Mouse (Mus musculus): ENCODE results near the gene Rab5b.
"Not testable (repeated sequence)": the region's sequence is repeated elsewhere in the genome, so short reads cannot be mapped to it uniquely, and the experiment has no call there.

Gene Rab5b

GRCm38 (mm10) chr10:128695992-128696807 lies at the start of gene Rab5b:
Gene Rab5b, minus strand, starts transcription at chr10:128696264.
- DNase-seq (ENCODE audit: low read depth, low spot score), result peak; percentile 97

GRCm38 (mm10) chr10:128744680-128745601 lies 48.9 kb upstream of the Rab5b start, which contains the start of gene Dgka:
Gene Dgka, minus strand, starts transcription at chr10:128744855.
- no peak for DNase-seq (ENCODE audit: low read depth, low spot score)

- no peak for DNase-seq (ENCODE audit: low read depth, low spot score)
Observed at GRCm38 (mm10) chr10:128744211-128744610, 48.1 kb upstream of the Rab5b start.

GRCm38 (mm10) chr10:128743791-128744191 lies 47.7 kb upstream of the Rab5b start:
- DNase-seq (ENCODE audit: low read depth, low spot score), result no peak

DNA sequence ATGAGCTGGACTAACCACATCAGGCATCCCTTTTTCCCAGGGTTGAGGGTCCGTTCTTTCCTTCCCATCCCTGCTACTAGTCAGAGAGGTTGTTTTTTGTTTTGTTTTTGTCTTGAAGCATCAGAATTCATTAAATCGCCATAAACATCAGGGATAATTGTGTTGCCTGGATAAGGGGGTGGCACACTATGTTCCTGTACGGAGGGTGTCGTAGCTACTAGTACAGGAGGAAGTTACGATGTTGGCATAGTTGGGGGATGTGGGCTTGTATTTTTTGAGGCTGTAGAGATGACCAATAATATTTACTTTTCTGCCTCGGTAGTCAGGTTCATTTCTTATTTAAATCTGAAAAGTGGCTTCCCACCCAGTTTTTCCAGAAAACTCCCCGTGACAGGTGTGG lies 47.2 kb upstream of the Rab5b start:
- DNase-seq (ENCODE audit: low read depth, low spot score), result no peak

GRCm38 (mm10) chr10:128742616-128743015 lies 46.6 kb upstream of the Rab5b start:
- DNase-seq (ENCODE audit: low read depth, low spot score), result no peak

DNA sequence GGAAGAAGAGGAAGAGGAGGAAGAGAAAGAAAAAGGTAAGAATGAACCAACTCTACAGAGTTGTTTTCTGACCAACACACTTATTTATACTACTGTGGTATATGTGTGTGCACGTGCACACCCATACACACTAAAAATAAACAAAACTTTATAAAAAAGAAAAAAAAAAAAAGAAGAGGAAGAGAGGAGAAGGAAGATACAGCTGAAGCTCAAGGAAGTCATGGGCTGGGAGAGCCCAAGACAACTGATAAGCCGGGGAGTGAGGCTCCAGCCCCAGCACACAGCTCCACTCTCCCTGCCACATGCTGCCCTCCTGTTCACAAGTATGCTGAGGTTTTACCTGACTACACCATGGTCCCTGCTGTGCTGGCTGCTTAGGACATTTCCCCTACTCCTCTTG lies 44.2 kb upstream of the Rab5b start:
- DNase-seq (ENCODE audit: low read depth, low spot score), result no peak

- no peak for DNase-seq (ENCODE audit: low read depth, low spot score)
Observed at GRCm38 (mm10) chr10:128737435-128737834, 41.4 kb upstream of the Rab5b start.

DNA sequence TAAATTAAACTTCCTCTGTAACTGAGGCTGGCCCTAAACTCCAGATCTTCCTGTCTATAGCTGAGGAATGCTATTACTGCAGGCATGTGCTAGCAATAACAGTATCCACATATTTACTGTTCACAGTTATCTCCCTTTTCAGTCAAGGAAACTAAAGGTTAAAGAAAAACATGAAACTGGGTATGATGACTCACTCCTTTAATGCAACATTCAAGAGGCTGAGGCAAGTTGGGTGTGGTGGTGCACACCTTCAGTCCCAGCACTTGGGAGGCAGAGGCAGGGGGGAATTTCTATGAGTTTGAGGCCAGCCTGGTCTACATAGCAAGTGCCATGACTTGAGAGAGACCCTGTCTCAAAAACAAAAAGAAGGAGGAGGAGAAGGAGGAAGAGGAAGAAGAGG lies 35.9 kb upstream of the Rab5b start:
- DNase-seq (ENCODE audit: low read depth, low spot score), result no peak

GRCm38 (mm10) chr10:128731002-128731433 lies 35.0 kb upstream of the Rab5b start:
- peak; percentile 49 for DNase-seq (ENCODE audit: low read depth, low spot score)

- no peak for DNase-seq (ENCODE audit: low read depth, low spot score)
Observed at GRCm38 (mm10) chr10:128728059-128728458, 32.0 kb upstream of the Rab5b start.

- DNase-seq (ENCODE audit: low read depth, low spot score), result not testable (repeated sequence)
Observed at GRCm38 (mm10) chr10:128725466-128725865, 29.4 kb upstream of the Rab5b start.

GRCm38 (mm10) chr10:128715559-128716537 lies 19.8 kb upstream of the Rab5b start:
- no peak for DNase-seq (ENCODE audit: low read depth, low spot score)

DNA sequence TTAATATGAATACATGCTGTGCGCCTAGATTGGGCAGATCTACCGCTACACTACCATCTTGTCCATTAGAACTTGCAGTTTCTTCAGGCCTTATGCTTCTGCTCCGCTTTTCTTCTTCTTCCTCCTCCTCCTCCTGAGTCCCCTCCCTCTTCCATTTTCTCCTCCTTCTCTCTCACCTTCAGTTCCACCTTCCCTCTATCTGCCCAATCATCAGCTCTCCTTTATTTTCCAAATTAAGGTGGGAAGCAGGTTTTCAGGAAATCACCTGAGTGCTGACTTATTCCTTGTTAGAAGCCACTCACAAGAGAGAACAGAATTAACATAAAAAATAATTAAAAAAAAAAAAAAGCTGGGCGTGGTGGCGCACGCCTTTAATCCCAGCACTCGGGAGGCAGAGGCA lies 15.3 kb upstream of the Rab5b start:
- DNase-seq (ENCODE audit: low read depth, low spot score), result not testable (repeated sequence)

DNA sequence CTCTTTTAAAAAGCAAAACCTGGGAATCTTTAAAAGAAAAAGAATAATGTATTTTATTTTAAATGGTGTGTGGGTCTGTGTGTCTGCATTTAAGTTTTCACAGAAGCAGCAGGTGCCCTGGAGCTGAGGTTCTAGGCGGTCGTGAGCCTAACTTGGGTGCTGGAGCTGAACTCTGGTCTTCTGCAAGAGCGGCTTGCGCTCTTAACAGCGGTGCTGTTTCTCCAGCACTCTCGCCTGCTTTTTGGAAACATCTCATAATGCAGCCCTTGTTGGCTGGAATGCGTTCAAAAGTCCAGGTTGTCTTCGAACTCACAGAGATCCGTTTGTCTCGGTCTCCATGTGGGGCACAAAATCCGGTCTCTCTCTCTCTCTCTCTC lies 9.2 kb upstream of the Rab5b start:
- no peak for DNase-seq (ENCODE audit: low read depth, low spot score)

DNA sequence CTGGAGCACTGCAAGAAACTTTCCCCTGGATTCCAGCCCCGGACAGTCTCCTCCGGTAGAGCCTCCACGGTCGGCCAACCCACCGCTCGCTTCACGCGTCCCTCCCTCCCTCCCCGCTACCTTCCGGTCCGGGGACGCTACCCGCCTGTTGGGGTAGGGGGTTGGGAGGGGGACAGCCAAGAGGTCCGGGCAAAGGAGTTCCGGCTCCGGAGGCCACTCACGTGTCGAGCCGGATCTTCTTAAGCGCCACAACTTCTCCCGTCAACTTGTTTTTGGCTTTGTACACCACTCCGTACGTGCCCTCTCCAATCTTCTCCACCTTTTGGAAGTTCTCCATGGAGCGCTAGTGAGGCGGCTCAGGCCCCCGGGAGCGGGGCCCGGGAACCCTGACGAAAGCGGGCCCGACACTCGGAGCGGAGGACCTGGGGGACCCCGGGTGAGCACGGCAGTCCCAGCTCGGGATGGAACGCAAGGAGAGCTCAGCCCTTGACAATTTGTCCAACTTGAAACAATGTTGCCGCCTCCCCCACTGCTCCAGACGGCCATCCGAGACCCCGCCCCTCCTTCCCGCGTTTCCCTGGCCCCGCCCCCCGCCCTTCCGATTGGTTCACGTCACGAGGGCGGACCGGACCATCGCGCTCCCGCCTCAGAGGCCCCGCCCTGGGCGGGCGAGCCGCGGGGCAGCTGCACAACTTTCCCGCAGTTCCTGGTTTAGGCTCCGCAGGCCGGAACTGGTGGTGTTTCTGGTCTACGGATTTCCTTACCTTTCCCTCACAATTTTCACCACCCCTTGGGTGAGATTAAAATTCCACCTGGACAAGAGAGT lies 8.6 kb upstream of the Rab5b start, which contains the start of gene Cdk2:
Gene Cdk2 (minus strand): TSS at position 541 of the 826 bp plus-strand sequence.
- DNase-seq (ENCODE audit: low read depth, low spot score), result peak; percentile 92

DNA sequence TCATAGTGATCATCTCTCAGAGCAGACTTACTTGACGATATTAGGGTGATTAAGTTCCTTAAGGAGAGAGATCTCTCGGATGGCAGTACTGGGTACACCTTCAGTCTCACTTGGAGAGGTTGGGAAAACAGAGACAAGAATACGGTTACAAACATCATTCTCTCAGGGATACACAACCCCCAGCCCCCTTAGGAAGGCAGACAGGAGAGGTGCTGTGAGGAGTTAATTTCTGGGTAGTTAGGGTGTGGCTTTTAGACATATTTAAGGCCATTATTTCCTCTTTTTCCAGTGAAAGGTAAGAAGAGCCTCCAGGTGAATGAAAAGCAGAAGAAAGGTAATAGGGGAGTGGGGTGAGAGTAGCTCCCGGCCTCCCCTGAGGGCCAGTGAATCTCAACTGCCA lies 7.8 kb upstream of the Rab5b start, which contains the start of gene Pmel:
Gene Pmel (plus strand): TSS at position 301 of the 400 bp plus-strand sequence.
- no peak for DNase-seq (ENCODE audit: low read depth, low spot score)

- DNase-seq (ENCODE audit: low read depth, low spot score), result no peak
Observed at GRCm38 (mm10) chr10:128702328-128703007, 6.4 kb upstream of the Rab5b start.

DNA sequence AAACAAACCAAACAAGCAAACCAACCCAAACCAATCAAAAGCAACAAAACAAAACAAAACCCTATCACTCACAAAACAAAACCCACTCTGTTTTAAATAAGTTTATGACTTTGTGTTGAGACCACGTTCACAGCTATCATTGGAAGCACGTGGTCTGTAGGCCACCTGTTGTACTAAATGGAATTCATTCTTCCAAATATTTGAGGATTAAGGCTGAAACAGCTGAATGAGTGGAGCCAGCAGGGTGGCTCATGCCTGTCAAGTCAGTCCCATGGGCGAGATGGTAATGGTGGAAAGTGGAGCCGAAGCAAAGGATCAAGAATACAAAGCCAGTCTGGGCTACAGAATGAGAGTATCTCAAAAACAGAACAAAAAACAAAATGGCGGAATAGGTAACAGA lies 4.6 kb upstream of the Rab5b start:
- DNase-seq (ENCODE audit: low read depth, low spot score), result no peak

DNA sequence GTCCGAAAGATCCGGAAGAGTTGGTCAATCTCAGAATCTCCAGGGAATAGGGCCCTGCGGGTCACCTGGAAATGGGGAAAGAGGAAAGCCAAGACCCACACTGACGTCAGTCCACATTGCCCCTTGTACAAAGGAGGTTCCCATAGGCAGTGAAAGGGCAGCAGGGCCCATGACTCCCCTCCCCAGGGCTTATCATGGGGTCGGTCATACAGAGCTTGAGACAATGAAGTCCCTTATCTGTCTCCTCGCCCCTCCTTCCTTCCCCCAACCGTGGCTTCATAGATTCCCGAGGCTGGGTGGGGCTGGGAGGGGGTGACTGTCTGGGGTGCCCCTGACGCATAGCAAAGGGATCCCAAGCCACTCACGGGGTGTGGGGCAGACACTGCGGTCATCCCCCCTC lies 3.5 kb upstream of the Rab5b start:
- no peak for DNase-seq (ENCODE audit: low read depth, low spot score)

Measured in embryo, embryonic 11.5 days (tissue).